ENCODE assay signal across 10 mouse cellular contexts in genomic region chr2:128321475-128321874, GRCm38 (mm10).
DNase-seq lines count a peak whose midpoint lies in the region; ATAC-seq lines count a peak whose summit lies in the region.
"Had no signal": no experiment of that assay in that cellular context is flagged by ENCODE, and none has a peak within 500 bp of the region (broad histone marks: within the 10 kb centered on the region; RNA-seq: fewer than 3 reads in every experiment).

No protein-coding gene starts in this region.

- no peaks in the 10 kb centered on the region for H3K9me3 ChIP-seq in embryonic facial prominence, embryonic 10.5 days
- no peaks in the 10 kb centered on the region for H3K9me3 ChIP-seq in heart, embryonic 12.5 days (replicated peaks)
- H3K9me3 ChIP-seq: embryonic facial prominence, embryonic 15.5 days had no signal

- peak; percentile 97 for DNase-seq in heart, adult 11 months
- DNase-seq in heart, postnatal 25 days (ENCODE audit: low spot score): no peak
- DNase-seq in embryonic facial prominence, embryonic 10.5 days (ENCODE audit: low spot score): no peak
- DNase-seq in lung, postnatal 10 days: peak; percentile 84
- no peak for DNase-seq in embryo, embryonic 11 days
- no peak for DNase-seq in urinary bladder, postnatal 25 days (ENCODE audit: low spot score)
- DNase-seq: right cerebral cortex, postnatal 4 days had no signal

- WGBS in embryonic facial prominence, embryonic 10.5 days: 78% methylated on average over 2 of the region's 2 CpGs
- WGBS in heart, embryonic 12.5 days: 29% methylated on average over 2 of the region's 2 CpGs

- peaks cover 38% of the 10 kb centered on the region for H3K4me1 ChIP-seq in embryonic facial prominence, embryonic 10.5 days
- H3K4me1 ChIP-seq in heart, embryonic 12.5 days (replicated peaks): peaks cover 46% of the 10 kb centered on the region

- no peak for ATAC-seq in heart, embryonic 12.5 days (ENCODE audit: insufficient number of reproducible peaks, low FRiP score)

- no peak overlapping the region for H3K4me3 ChIP-seq in embryonic facial prominence, embryonic 10.5 days
- H3K4me3 ChIP-seq in heart, embryonic 12.5 days: no peak overlapping the region
- H3K4me3 ChIP-seq: embryonic facial prominence, embryonic 15.5 days had no signal

- H3K36me3 ChIP-seq in embryonic facial prominence, embryonic 10.5 days (replicated peaks): no peaks in the 10 kb centered on the region
- H3K36me3 ChIP-seq in heart, embryonic 12.5 days: no peaks in the 10 kb centered on the region
- H3K36me3 ChIP-seq: embryonic facial prominence, embryonic 15.5 days had no signal

- intact Hi-C loops in heart, postnatal 25 days (cut with DNase I): no loop called here

- peak overlapping the region; percentile 37 for H3K27ac ChIP-seq in embryonic facial prominence, embryonic 10.5 days (replicated peaks)
- peak overlapping the region; percentile 27; the same call in 1 of the 2 replicates for H3K27ac ChIP-seq in heart, embryonic 12.5 days (ENCODE audit: poor library complexity, severe bottlenecking)
- H3K27ac ChIP-seq: embryonic facial prominence, embryonic 15.5 days; liver, embryonic 14.5 days had no signal

- H3K27me3 ChIP-seq in embryonic facial prominence, embryonic 10.5 days (replicated peaks; ENCODE audit: low read depth, poor library complexity, severe bottlenecking): 0 out of 2 replicates have a peak, but pooled peaks cover 3% of the 10 kb centered on the region
- H3K27me3 ChIP-seq in heart, embryonic 12.5 days (replicated peaks): no peaks in the 10 kb centered on the region
- H3K27me3 ChIP-seq: embryonic facial prominence, embryonic 15.5 days had no signal

- no peak overlapping the region for H3K9ac ChIP-seq in heart, embryonic 12.5 days
- H3K9ac ChIP-seq: embryonic facial prominence, embryonic 15.5 days; liver, embryonic 14.5 days had no signal

- H3K4me2 ChIP-seq in heart, embryonic 12.5 days: no peak overlapping the region
- H3K4me2 ChIP-seq: embryonic facial prominence, embryonic 15.5 days had no signal

Comparison
In these comparisons a context has a peak if more than half of its experiments do, and no peak if none do; other contexts are left out.
1. DNase-seq: peak in heart, adult 11 months (single experiment) and lung, postnatal 10 days (single experiment); none in heart, postnatal 25 days (single experiment), embryonic facial prominence, embryonic 10.5 days (single experiment), embryo, embryonic 11 days (single experiment) and urinary bladder, postnatal 25 days (single experiment).